Mouse (Mus musculus) testis, adult 2 months (tissue): ENCODE results near the gene Afmid. TPM values are rescaled to one million over a fixed set of nuclear protein-coding genes. Genes with fewer than 3 reads are reported as not detected.
"Not testable (repeated sequence)": the region's sequence is repeated elsewhere in the genome, so short reads cannot be mapped to it uniquely, and the experiment has no call there.

ENCODE experiments used
- H3K27ac ChIP-seq: fragments of 200-500 bp; 2 replicates; pipeline ENCODE4 v1.5.1; 2012; ENCODE audit warnings: low read depth, low read length; ENCODE audit not compliant: control insufficient read depth, insufficient read depth
- H3K27me3 ChIP-seq: fragments of 200-500 bp; 2 replicates; pipeline ENCODE4 v1.6.1; 2012; ENCODE audit warnings: mild to moderate bottlenecking, low read length, moderate library complexity; ENCODE audit not compliant: control insufficient read depth, insufficient read depth
- H3K36me3 ChIP-seq: fragments of 200-500 bp; 2 replicates; pipeline ENCODE4 v1.6.1; 2012; ENCODE audit warnings: mild to moderate bottlenecking, low read length; ENCODE audit not compliant: control insufficient read depth, insufficient read depth
- H3K4me1 ChIP-seq: fragments of 200-500 bp; 2 replicates; pipeline ENCODE4 v1.6.1; 2012; ENCODE audit warnings: low read length; ENCODE audit not compliant: control insufficient read depth, insufficient read depth
- H3K4me3 ChIP-seq: fragments of 200-500 bp; 2 replicates; pipeline ENCODE4 v1.5.1; 2012; ENCODE audit warnings: low read depth, mild to moderate bottlenecking, low read length, moderate library complexity, mixed read lengths; ENCODE audit not compliant: control insufficient read depth
- CTCF ChIP-seq: fragments of 200-500 bp; IDR thresholded peaks from 2 replicates; pipeline ENCODE4 v1.5.1; 2012; ENCODE audit warnings: low read depth, mild to moderate bottlenecking, inconsistent platforms, low read length, moderate library complexity; ENCODE audit not compliant: control insufficient read depth, insufficient read depth, insufficient replicate concordance
- POLR2A ChIP-seq: fragments of 200-500 bp; IDR thresholded peaks from 2 replicates; pipeline ENCODE4 v1.6.1; 2012; ENCODE audit warnings: low read depth, mild to moderate bottlenecking, inconsistent platforms, low read length, moderate library complexity; ENCODE audit not compliant: control insufficient read depth
- polyA plus RNA-seq: library from polyadenylated mRNA; depleted of rRNA; stranded (reverse); fragments of >200 nt; gene quantifications from 2 replicates; pipeline ENCODE4 v1.2.3, GENCODE M21; 2012

Gene Afmid
- polyA plus RNA-seq, 1 experiment, result 5.7 TPM

DNA sequence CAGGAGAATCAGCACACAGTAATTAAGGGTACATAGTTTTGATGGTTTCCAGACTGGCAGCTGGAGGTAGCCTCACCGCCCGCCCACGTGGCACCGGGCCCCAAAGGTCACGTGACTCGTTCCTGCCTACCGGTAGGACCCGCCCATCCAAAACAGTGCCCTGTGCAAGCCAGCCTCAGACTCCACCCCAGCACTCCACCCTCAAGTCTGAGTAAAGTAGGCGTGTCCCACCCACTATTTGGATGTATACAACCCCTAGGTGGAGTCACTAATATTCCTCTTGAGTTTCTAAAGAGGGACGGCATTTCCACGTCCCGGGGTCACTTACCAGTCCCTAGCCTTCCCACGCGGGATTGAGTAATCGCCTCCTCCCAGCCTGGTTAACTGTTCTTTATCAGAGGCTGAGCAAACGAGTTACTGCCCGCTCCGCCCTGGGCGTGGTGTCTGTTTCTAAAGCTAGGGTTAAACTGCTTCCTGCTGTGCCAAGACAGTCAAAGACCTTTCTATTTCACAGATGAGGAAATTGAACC is 45.1 kb upstream of the Afmid start:
- peak overlapping the region; percentile 76 for H3K4me3 ChIP-seq
- TF ChIP-seq CTCF (no peak), POLR2A (no peak; the same call in 1 of the 2 replicates)
- H3K36me3 ChIP-seq, result no peaks in the 10 kb centered on the region
- no peaks in the 10 kb centered on the region for H3K27me3 ChIP-seq
- H3K27ac ChIP-seq, result peak overlapping the region; percentile 69
- peaks cover 29% of the 10 kb centered on the region for H3K4me1 ChIP-seq

DNA sequence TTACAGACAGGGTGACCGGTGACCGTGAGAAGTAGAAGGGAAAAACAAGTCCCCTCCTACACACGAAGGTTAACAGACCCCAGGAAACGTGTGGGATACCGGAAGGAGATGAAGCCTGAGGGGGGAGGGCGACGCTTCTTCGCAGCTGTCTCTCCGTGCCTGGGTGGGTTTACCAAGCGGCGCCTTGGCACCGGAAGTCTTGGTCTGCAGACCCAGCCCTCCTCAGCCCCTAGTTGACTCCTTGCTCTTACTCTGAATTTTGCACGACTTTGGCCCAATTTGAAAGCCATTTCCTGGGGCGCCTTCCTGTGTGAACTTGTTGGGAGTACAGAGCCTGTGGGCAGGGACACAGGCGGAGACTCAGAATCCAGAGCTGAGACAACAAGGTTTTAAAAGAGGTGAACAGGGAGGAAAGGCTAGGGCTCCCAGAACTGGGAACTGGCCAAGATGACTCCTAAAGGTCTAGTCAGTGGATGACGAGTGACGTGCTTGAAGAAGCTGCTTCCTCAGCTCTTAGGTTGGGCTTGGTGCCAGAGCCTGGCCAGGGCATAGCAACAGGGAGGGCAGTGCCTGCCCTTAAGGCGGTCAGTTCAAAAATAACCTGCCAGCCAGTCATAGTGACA is 44.4 kb upstream of the Afmid start:
- H3K27ac ChIP-seq, result peak overlapping the region; percentile 49; the same call in 1 of the 2 replicates
- no peaks in the 10 kb centered on the region for H3K36me3 ChIP-seq
- TF ChIP-seq CTCF (no peak), POLR2A (no peak)
- peaks cover 29% of the 10 kb centered on the region for H3K4me1 ChIP-seq
- H3K4me3 ChIP-seq, result peak overlapping the region; percentile 2
- H3K27me3 ChIP-seq, result no peaks in the 10 kb centered on the region

DNA sequence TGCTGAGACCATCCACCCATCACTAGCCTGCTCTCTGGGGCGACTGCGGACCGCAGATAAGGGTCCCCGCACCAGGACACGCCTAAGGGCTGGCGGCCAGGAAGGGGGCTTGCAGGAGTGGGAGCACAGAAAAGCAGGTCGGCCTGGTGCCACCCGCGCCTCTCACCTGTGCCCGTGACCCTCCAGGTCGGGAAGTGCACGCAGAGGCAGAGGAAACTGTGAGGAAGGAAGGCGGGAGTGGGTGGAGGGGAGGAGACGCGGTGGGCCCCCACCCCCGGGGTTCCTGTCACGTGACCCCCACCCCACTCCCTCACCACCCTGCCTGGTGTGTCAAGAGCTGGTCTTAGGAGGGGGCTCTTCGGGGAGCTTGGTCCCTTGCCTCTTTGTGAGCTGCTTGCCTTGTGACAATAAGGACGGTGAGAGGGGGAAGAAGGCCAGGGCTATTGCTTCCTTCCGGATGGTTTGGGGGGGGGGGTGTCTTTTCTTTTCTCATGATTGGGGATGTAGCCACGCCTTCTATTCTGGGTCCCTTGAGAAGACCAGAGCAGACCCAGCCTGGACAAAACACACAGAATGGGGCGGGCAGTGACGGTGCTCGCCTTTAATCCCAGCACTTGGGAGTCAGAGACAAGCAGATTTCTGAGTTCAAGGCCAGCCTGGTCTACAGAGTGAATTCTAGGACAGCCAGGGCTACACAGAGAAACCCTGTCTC is 43.6 kb upstream of the Afmid start, which contains the start of the genes Tmc8 and Tmc6:
TSS of gene Tmc8 (plus strand) at position 84 of the 712 bp plus-strand sequence.
TSS of gene Tmc6 (minus strand) at position 206 of the 712 bp plus-strand sequence.
- H3K36me3 ChIP-seq, result no peaks in the 10 kb centered on the region
- peaks cover 29% of the 10 kb centered on the region for H3K4me1 ChIP-seq
- TF ChIP-seq CTCF (no peak), POLR2A (no peak)
- H3K27me3 ChIP-seq, result no peaks in the 10 kb centered on the region
- H3K27ac ChIP-seq, result peak within 1 kb of the TSS; percentile 49; the same call in 1 of the 2 replicates
- peak within 1 kb of the TSS; percentile 2 for H3K4me3 ChIP-seq

DNA sequence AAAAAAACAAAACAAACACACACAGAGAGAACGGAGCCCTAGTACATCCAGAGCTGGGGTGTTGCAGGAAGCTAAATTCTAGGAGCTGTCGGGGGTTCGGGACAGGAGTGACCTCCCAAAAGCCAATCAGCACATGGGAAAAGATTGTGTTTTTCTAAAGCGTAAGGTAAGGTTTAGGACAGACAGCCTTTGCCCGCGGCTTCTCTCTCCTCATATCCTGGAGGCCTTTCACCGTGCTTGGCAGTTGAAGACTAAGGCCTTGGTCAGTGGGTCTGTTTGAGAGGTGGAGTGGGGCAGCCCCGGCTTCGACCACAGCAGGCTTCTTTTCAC is 43.1 kb upstream of the Afmid start:
- Histone ChIP-seq H3K36me3 (no peaks in the 10 kb centered on the region), H3K4me3 (no peak overlapping the region), H3K27ac (no peak overlapping the region), H3K4me1 (peaks cover 29% of the 10 kb centered on the region), H3K27me3 (no peaks in the 10 kb centered on the region)
- TF ChIP-seq POLR2A (no peak), CTCF (no peak)

DNA sequence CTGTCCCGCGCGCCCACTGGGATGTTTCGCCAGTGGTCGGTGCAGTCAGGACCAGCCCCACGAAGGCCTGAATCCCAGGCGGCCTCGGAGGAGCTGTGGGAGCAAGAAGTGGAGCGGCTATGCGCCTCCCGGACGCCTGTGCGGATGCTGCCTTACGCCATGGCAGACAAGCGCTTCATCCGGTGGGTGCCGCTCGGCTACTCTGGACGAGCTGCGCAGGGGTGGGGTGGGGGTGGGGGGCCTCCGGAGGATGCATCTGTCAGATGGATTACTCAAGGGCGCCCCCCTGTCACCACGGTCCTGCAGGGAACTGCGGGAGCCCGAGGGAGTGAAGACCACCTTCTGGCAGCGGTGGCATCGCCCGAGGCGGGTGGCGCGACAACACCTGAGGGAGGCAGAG is 42.6 kb upstream of the Afmid start:
- Histone ChIP-seq H3K27me3 (no peaks in the 10 kb centered on the region), H3K36me3 (no peaks in the 10 kb centered on the region), H3K4me1 (peaks cover 29% of the 10 kb centered on the region), H3K27ac (no peak overlapping the region), H3K4me3 (no peak overlapping the region)
- TF ChIP-seq POLR2A, result no peak
- TF ChIP-seq CTCF, result no peak

DNA sequence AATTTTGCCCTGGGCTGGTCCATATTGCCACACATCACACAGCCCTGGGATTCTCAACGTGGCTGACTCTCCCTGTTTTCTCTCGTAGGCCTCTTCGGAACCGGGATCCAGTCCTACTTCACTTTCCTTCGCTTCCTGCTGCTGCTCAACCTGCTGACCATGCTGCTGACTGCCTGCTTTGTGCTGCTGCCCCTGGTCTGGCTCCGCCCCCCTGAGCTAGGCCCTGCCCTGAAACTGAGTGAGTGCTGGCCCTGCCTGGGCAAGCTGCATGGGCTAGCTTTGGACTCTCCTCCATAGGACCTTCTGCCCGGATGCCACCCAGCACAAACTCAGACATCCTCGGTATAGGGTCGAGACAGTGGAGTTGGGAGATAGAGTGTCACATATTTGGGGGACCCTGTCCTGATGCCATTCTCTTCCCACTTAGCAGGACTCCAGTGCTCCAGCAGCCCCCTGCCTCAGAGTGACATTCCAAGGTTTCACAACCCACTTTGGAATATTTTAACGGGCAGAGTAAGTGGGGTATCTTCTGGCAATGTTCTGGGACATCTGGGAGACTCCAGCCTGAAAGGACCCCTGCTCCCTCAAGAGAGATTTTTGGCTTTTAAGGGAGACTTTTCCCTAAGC is 41.9 kb upstream of the Afmid start:
- Histone ChIP-seq H3K27ac (no peak overlapping the region), H3K27me3 (no peaks in the 10 kb centered on the region), H3K4me1 (peaks cover 26% of the 10 kb centered on the region), H3K4me3 (no peak overlapping the region), H3K36me3 (no peaks in the 10 kb centered on the region)
- TF ChIP-seq CTCF (no peak), POLR2A (no peak)

DNA sequence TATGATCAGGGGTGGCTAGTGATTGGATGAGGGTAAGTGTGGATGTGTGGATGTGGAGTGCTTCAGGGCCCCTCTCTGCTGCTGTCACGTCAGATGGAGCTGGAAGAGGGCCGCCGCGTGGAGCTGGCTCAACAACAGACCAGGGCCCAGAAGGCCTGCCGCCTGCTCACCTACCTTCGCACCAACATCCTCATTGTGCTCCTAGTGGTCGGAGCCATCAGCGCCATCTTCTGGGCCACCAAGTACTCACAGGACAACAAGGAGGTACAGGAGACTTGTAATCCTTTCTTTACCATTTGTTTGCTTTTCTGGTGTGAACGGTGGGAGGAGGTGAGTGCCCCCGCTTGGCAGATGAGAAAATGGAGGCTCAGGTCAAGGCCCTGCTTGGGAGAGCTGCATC is 39.4 kb upstream of the Afmid start:
- no peak overlapping the region for H3K4me3 ChIP-seq
- no peaks in the 10 kb centered on the region for H3K36me3 ChIP-seq
- peaks cover 8% of the 10 kb centered on the region for H3K4me1 ChIP-seq
- no peak overlapping the region for H3K27ac ChIP-seq
- TF ChIP-seq POLR2A (no peak), CTCF (peak; percentile 50; the same call in 1 of the 2 replicates)
- H3K27me3 ChIP-seq, result no peaks in the 10 kb centered on the region

DNA sequence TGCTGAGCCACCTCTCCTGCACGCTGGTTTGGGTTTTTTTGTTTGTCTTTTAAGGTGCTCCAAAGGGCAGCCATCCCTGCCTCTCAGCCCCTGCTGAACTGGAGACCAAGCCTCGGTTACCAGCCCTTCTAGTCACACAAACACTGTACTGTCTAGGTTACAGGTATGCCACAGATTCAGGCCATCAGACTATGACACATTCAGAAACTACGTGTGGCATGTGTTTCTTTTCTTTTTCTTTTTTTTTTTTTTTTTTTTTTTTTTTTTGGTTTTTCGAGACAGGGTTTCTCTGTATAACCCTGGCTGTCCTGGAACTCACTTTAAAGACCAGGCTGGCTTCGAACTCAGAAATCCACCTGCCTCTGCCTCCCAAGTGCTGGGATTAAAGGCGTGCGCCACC is 37.2 kb upstream of the Afmid start:
- not testable (repeated sequence) for H3K36me3 ChIP-seq, H3K27ac ChIP-seq, H3K4me1 ChIP-seq, H3K4me3 ChIP-seq, H3K27me3 ChIP-seq
